Mouse (Mus musculus) telencephalon, adult 2 months (tissue): ENCODE data around the gene Tfcp2.

ENCODE experiments used
- DNase-seq: peaks from one replicate; pipeline ENCODE4 v3.0.0-alpha.2; 2011; ENCODE audit warnings: low read depth, low spot score

Tfcp2 gene

DNA sequence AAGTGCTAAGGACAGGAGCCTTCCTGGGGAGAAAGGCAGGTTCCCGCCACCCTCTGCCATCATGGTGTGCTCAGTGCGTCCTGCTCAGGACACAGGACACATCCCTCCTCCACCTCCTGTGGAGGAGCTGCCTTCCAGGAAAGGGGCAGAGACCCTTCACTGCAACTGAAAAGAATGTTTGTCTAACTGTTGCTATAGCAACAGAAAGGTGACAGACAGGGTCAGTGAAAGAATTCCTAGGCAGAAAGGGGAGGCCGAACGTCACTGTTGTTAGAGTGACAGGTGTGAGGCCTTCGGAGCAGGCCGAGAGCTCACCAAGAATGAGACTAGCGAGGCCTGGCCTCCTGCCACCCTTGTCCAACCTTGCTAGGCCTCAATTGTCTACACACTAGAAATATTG lies 65.4 kb downstream of the Tfcp2 start:
- DNase-seq: no peak

DNA sequence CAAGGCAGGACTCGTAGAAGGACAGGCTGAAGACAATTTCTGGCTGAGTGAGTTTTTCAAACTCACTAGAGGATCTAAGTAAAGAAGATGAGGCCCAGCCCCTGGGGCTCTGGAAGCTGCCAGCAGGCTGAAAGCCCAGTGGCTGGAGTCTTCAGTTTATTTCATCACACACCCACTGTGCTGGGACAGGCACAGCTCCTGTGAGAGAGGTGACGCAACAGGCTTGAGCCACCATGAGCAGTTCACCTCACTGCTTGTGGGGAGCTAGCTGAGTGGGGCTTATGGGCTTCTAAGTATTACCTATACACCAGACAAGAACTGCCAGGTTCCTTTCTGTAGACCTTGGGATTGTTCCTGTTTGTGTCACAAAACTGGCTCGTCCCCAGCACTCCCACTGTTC lies 66.2 kb downstream of the Tfcp2 start:
- DNase-seq: no peak

DNA sequence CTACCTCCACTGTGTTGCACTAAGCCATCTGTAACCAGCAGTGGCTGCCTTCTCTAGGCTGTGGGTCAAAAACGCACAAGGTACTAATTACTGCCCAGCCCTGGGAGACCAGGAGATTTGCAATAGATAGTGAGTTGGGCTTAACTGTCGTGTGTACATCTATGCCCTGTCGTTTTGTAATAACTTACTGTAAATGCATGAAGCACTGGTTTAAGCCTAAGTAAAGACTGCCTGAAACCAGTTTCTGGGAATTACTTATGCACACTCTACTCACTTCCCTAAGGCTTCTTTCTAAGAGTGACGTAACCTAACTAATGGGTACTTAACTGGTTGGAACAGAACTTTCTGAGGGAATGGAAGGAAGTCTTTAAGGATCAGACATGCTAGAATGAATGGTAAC lies 72.9 kb downstream of the Tfcp2 start:
- DNase-seq: no peak

DNA sequence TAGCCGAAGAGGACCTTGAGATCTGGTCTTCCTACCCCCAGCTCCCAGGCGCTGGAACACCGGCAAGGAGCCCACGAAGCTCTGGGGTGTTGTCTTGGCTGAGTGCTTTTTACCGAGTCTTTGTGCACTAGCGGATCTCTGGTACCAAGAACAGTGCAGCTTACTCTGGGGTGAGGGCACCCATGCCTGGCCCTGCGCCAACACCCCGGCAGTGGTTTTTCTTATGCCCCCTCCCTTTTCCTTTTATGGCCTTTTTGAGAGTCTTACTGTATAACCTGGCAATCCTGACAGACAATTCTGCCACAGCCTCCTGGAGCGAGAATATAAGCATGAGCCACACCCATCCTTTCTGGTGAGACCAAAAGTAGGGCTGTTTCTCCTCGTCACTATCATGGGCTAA lies 73.5 kb downstream of the Tfcp2 start:
- no peak for DNase-seq

DNA sequence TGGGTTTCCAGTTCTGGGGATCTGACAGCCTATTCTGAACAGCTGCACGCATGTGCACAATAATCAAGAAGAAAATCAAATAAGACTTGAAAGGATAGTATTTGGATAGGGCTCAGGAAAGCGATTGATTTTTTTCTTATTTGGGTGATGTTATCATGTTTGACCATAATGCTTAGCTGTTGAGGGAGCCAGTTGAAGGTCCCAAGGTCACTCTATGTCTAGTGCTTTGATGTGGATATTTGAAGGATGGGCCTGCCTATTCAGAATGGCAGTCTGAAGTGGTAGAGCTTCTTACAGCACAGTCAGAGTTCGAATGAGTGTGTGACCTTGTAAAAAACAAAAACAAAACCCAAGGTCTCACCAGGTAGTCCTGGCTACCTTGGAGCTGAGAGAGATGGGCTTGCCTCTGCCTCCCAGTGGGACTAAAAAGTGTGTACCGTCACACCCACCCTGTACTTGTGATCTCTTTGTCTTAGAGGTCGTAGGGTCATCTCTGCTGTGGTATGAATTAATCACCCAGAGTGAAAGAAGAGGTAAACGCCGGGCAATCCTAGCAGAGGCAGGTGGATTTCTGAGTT lies 77.8 kb downstream of the Tfcp2 start:
- DNase-seq: no peak

DNA sequence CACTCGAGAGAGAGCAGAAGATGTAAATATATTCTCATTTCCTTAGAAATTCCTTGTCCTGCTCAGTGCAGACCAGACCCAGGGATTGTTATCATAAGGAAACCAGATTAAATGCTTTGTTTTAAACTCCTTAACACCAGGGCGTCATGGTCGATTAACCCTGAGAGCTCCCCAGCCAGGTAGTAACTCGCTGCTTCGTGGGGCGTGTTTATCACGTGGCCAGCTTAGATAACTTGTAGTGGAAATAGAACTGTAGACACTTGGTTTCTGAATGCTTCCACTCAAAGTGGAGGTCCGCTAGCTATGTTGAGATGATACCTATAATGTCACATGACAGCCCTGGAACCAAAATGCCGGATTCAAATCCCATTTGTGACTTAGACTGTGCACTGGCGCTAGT lies 81.8 kb downstream of the Tfcp2 start:
- no peak for DNase-seq

DNA sequence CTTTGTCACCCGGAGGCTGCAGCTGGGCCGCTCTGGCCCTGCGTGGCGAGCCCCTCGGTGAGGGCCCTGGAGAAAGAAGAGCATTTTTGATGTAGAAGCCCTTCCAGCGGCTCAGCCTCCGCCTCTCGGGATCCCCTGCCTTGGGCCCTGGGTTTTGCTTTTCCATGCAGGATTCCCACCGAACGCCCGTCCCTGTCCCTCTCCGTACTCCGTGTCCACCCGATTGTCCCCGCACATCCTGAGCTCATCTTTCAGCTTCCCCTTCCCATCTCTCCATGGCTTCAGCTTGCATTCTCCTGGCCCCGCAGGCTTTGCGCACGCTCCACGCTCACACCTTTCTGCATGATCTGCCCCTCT lies 82.6 kb downstream of the Tfcp2 start:
- no peak for DNase-seq

DNA sequence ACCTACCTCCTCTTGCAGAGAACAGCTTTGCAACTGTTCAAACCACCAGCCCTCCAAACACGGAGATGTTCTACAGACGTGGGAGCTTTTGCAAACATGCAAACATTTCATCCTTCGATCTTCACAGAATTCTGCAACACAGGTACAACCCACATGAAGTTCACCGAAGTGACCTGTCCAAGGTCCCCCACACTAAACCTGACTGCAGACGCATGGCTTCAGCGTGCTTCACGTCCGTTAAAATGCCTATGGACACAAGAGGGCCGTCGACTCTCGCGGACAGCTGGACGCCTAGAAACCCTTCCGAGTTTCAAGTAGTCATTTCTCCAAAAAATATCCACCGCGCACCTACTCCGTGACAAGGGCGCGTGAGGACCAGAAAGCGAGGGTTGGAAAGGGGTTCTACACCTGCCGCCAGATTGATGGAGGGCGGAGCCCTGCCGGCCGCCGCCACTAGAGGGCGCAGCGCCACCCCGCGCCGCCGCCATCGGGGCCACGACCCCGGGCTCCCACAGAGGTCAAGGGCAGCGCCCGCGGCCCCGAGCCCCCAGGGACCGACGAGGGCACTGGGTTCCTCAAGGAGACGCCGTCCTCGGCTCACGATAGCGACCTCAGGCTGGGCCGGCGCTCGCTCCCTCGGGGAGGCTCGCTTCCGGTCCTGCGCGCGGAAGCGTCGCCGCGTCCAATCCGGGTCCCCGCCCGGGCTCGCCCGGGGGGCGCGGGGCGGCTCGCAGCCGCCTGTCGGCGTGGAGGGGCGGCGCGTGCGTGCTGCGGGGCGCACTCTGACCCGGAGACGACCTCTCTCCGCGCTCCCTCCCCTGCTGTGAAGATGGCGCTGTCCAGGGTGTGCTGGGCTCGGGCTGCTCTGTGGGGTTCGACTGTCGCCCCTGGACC lies 83.3 kb downstream of the Tfcp2 start, which contains the start of gene Letmd1:
Letmd1 (plus strand) TSS at position 729 of the 894 bp plus-strand sequence.
- peak; percentile 78 for DNase-seq

DNA sequence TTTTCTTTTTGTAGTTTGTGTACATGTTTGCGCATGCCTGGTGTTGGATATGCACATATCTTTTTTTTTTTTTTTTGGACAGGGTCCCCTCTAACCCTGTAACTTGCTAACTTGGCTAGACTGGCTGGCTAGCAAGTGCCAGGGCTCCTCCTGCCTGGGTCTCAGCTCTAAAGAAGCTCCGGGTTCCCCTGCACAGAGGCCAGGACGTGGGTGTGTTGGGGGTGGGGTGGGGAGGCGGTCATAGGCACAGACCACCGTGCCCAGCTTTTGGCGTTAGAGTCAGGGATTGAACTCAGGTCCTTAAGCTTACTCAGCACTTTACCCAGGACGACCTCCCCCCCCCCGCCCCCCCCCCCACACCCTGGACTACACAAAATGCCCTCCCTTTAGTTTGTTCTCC lies 84.1 kb downstream of the Tfcp2 start:
- DNase-seq: no peak

DNA sequence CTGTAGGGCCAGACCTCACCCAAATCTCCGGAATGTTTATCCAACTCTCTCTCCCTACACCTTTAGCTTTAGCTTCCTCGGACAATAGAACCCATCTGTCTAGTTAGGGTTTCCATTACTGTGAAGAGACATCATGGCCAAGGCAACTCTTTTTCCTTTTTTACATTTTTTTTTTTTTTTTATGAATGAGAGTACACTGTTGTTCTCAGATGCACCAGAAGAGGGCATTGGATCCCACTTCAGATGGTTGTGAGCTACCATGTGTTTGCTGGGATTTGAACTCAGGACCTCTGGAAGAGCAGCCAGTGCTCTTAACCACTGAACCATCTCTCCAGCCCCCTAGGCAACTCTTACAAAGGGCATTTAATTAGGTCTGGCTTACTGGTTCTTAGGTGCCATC lies 86.4 kb downstream of the Tfcp2 start:
- no peak for DNase-seq

DNA sequence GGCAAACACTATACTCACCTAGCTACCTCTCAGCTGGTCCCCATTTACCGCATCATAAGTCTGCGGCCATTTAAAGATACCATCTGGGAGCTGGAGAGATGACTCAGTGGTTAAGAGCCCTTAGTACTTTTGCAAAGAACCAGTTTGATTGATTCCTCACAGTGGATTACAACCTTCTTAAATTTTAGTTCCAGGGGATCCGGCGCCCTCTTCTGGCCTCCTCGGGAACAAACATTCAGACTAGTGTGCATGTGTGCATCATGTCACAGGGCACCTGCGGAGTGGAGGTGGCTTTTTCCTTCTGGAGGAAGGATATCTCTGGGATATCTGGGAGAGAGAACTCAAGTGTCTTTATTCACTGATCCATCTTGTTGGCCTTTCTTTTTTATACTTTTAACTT lies 88.1 kb downstream of the Tfcp2 start:
- DNase-seq: no peak

DNA sequence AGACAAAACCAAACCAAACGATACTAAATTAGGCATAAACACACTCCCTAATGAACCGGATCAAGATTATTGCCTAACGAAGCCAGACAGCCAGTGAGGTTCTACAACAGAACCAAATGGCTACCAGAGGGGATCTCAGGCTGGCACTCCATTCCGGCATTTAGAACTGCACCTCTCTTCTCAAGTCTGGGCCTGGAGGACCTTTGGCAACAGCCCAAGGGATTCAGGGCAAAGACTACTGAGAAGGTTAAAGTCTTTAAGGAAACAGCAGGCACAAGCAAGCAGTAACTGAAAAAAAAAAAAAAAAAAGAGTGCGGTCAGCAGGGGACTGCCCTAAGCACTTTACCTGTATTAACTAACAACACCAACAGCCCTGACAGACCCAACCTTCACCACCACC lies 89.7 kb downstream of the Tfcp2 start:
- no peak for DNase-seq

DNA sequence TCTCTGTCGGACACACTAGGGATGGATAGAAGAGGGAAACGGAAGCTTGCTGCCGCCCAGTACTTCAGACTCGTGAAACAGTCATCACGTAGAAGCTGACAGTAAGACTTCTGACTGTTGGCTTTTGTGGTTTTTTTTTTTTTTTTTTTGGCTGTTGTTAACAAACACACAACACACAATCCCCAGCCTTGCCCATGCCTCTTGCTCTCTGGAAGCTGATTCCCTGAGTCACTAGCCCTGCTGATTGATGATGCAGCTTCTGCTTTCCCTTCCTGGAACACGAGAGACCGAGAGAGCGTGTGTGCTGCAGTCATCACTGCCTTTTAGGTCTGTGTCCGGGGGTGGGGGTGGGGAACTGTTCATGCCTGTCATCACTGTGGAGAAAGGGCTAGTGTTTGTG lies 90.2 kb downstream of the Tfcp2 start:
- no peak for DNase-seq

DNA sequence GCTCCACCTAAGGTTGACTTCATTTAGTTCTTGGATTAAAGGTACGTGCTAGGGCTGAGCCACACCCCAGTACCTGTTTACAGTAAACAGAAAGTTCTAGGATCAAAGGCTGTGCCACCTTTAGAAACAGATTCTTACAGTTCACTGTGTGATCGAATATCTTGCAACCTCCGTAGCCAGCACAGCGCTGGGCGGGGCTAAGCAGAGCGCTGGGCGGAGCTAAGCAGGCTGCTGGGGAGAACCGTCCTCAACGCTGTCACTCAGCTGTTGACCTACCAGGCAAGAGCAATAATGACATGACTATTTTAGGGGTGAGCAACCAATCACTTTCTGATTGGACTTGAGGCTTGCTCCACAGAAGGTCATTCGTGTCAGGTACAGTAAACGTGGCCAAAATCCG lies 90.9 kb downstream of the Tfcp2 start:
- DNase-seq: no peak

DNA sequence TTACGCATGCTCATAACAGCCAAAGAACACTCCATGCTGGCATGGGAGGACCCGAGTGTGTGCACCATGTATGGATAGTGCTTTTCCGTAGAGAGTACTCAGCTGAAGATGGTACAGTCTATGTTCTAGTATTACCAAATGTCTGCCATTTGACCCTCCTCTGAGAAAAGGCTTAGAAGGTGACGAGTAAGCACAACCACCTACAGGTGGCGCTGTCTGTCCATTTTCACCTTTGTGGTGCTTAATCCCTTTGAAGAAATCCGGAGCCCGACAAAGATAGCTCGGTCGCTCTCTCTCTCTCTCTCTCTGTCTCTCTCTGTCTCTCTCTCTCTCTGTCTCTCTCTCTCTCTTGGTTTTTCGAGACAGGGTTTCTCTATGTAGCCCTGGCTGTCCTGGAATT lies 93.8 kb downstream of the Tfcp2 start:
- no peak for DNase-seq

DNA sequence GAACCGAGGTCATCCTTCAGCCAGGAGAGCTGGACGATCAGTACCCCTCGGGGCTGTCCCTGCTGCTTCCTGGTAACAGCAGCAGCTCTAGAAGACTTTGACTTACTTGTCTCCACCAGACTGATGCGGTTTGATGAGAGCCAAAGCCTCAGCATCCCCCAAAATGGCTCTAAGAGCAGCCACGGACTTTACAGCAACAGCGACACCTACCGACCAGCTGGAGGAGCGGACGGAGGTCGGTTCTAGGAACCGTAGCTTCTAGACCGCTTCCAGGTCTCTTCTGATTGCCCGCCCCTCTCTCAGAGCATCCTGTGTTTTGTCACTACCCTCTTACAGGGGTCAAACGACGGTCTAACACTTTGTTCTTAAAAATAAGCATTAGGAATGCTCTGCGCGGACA lies 94.5 kb downstream of the Tfcp2 start:
- no peak for DNase-seq

DNA sequence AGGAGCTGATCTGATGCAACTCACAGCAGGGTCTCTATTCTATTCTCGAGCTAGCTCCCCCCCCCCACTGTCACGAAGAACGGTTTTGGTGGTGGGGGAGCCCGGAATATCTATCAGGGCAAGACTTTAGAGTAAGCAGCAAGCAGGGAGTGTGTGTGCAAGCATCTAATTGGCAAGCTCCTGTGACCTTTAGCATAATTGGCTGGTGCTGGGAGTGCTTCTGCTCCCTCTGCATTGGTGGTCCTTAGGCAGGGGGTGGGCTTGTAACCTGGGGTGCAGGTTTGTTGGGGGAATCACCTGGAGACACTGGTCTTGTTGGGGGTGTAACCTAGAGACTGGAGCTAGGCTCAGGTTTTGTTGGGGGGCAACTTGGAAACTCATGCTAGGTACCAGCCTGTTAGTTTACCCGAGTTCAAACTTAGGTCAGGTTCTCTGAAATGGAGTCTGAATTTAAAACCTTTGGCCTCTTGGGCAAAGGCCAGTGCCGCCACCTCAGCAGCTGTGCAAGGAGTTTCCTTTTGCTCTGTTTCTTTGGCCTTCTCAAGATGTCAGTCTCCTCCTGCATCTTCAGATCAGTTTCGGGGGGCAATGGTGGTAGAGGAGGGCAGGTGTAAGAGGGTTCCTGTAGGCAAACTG lies 95.3 kb downstream of the Tfcp2 start:
- no peak for DNase-seq

DNA sequence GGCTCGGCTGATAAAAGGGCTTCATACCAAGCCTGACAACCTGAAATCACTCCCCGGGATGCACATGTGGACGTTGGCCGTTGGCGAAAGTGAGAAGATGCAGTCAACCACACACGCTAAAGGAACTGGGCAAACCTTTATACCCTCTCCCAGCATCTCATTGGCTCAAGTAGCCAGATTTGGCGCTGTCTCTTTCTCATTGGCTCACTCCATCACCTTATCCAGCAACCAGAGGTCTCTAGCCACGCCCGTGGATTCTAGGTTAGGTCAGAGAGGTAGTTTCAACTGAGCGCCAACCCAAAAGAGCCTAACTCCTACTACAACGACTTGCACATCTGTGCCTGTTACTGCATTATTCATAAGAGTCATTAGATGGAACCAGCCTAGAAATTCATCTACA lies 99.3 kb downstream of the Tfcp2 start:
- DNase-seq: no peak

DNA sequence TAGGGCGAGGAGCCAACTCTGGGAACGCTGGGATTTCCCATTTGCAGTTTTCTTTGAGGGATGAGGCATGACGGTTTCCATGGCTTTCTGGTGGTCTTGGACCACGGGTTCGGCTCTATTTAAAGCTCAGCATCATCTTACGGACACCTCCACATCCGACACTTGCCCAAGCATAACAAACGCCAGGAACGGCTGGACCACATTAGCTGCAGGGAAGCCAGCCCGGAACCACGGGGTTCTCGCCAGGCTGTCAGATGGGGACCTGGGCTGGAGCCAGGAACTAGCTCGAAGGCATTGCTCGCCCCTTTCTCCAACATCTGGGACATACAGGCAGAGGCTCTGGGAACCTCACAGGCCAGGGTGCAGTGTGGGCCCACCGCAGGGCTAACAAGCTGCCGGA lies 100.6 kb downstream of the Tfcp2 start:
- DNase-seq: no peak

DNA sequence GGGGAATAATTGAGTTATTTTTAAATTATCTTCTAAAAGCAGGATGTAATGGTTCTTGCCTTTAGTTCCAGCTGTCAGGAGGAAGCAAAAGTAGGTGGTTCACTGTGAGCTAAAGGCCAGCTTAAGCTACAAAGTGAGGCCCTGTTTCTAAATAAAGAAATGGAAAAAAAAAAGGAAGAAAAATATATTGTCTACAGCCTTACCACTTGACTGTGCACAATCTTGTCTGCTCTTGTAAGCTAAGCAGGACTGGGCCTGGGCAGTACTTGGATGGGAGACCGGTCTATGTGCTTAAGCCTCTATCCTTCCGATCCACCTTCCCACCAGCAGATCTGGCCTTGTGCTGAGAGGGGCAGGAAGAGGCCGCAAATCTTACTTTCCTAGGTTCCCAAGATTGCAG lies 102.3 kb downstream of the Tfcp2 start:
- DNase-seq: no peak

DNA sequence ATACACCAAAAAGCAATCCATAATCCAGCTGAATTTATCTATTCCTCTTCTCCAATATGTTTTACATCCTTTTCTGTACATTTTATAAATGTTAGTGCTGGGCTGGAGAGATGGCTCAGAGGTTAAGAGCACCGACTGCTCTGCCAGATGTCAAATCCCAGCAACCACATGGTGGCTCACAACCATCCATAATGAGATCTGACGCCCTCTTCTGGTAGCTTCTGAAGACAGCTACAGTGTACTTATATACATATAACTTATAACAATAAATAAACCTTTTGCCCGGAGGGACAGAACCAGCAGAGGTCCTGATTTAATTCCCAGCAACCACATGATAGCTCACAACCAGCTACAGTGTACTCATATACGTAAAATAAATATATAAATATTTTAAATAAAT lies 103.2 kb downstream of the Tfcp2 start:
- no peak for DNase-seq
